Comparison of ENCODE assay signal across 7 mouse cellular contexts in genomic region chr1:135283287-135283825, GRCm38 (mm10). TPM values are rescaled to one million over a fixed set of nuclear protein-coding genes. Genes with fewer than 3 reads are reported as not detected.
A peak's percentile ranks its signal among the peaks of the same experiment; 100 is the strongest.
DNase-seq lines count a peak whose midpoint lies in the region; ATAC-seq and TF ChIP-seq lines count a peak whose summit lies in the region.

No protein-coding gene starts in this region.

- H3K9ac ChIP-seq in intestine, embryonic 15.5 days: peak overlapping the region; percentile 77
- H3K9ac ChIP-seq in lung, embryonic 16.5 days (ENCODE audit: low read length): peak overlapping the region; percentile 96

- peak in 1 of 2 experiments; percentile 10 for DNase-seq in spleen, adult 2 months (ENCODE audit: low read depth in 1 of 2, low spot score in 2 of 2)
- DNase-seq in spleen, postnatal 14 days (ENCODE audit: low spot score in 2 of 2): no peak
- DNase-seq in forelimb bud, embryonic 11.5 days (ENCODE audit: low read depth, low spot score): peak; percentile 8
- peak; percentile 54 to 71 for DNase-seq in right cerebral cortex, adult 2 months (ENCODE audit: low spot score in 2 of 2)

- ATAC-seq in intestine, embryonic 15.5 days: peak; percentile 69
- ATAC-seq in lung, embryonic 16.5 days (ENCODE audit: low read depth): peak; percentile 59

- peak overlapping the region; percentile 79 for H3K4me2 ChIP-seq in intestine, embryonic 15.5 days (replicated peaks)
- peak overlapping the region; percentile 88 for H3K4me2 ChIP-seq in lung, embryonic 16.5 days (ENCODE audit: low read depth, low read length)

- H3K9me3 ChIP-seq in intestine, embryonic 15.5 days: no peaks in the 10 kb centered on the region
- no peaks in the 10 kb centered on the region for H3K9me3 ChIP-seq in lung, embryonic 16.5 days (ENCODE audit: control insufficient read depth, low read length)

- no peak for TF ChIP-seq CTCF in spleen, adult 2 months (IDR thresholded peaks at IDR 0.05; ENCODE audit: extremely low read depth, insufficient read depth, insufficient read length, insufficient replicate concordance)
- 0 out of 2 replicates have a peak, but pooled peaks have one; percentile 8 for TF ChIP-seq CTCF in bone marrow macrophage, adult 2 months (IDR thresholded peaks at IDR 0.05; ENCODE audit: low read depth, low read length)

- under 1% methylated on average over 48 of the region's 48 CpGs for WGBS in spleen, adult 2 months
- WGBS in intestine, embryonic 15.5 days: under 1% methylated on average over 48 of the region's 48 CpGs
- 0% methylated on average over 41 of the region's 48 CpGs for WGBS in lung, embryonic 16.5 days

- H3K36me3 ChIP-seq in spleen, adult 2 months (ENCODE audit: control insufficient read depth, insufficient read depth, low read length): peaks cover 3% of the 10 kb centered on the region
- H3K36me3 ChIP-seq in intestine, embryonic 15.5 days: 0 out of 2 replicates have a peak, but pooled peaks cover 5% of the 10 kb centered on the region
- H3K36me3 ChIP-seq in lung, embryonic 16.5 days (ENCODE audit: control insufficient read depth, insufficient read depth, low read length): peaks cover 6% of the 10 kb centered on the region

- no peaks in the 10 kb centered on the region; the same call in 1 of the 2 replicates for H3K27me3 ChIP-seq in spleen, adult 2 months (ENCODE audit: control insufficient read depth, insufficient read depth, low read length)
- H3K27me3 ChIP-seq in intestine, embryonic 15.5 days (replicated peaks): no peaks in the 10 kb centered on the region
- no peaks in the 10 kb centered on the region for H3K27me3 ChIP-seq in lung, embryonic 16.5 days (ENCODE audit: control insufficient read depth, insufficient read depth, low read depth, low read length)

- peak overlapping the region; percentile 89 for H3K4me3 ChIP-seq in spleen, adult 2 months (ENCODE audit: extremely low read depth, insufficient read depth, insufficient read length)
- H3K4me3 ChIP-seq in bone marrow macrophage, adult 2 months (ENCODE audit: insufficient read depth, low read length): peak overlapping the region; percentile 99
- H3K4me3 ChIP-seq in intestine, embryonic 15.5 days (replicated peaks): peak overlapping the region; percentile 74
- H3K4me3 ChIP-seq in lung, embryonic 16.5 days (ENCODE audit: low read length): peak overlapping the region; percentile 89

- no peaks in the 10 kb centered on the region for H3K4me1 ChIP-seq in spleen, adult 2 months (ENCODE audit: control insufficient read depth, insufficient read depth, insufficient read length)
- peaks cover 8% of the 10 kb centered on the region for H3K4me1 ChIP-seq in bone marrow macrophage, adult 2 months (ENCODE audit: control insufficient read depth, insufficient read depth, low read length)
- H3K4me1 ChIP-seq in intestine, embryonic 15.5 days (replicated peaks): 0 out of 2 replicates have a peak, but pooled peaks cover 2% of the 10 kb centered on the region
- peaks cover 18% of the 10 kb centered on the region for H3K4me1 ChIP-seq in lung, embryonic 16.5 days (replicated peaks; ENCODE audit: control insufficient read depth, insufficient read depth, low read length)

- peak overlapping the region; percentile 75 for H3K27ac ChIP-seq in spleen, adult 2 months (ENCODE audit: insufficient read depth, low read length)
- H3K27ac ChIP-seq in bone marrow macrophage, adult 2 months (ENCODE audit: insufficient read depth, low read depth, low read length): peak overlapping the region; percentile 100
- H3K27ac ChIP-seq in intestine, embryonic 15.5 days: peak overlapping the region; percentile 88
- peak overlapping the region; percentile 94 for H3K27ac ChIP-seq in lung, embryonic 16.5 days (ENCODE audit: low read length)

- TF ChIP-seq POLR2A in spleen, adult 2 months (IDR thresholded peaks at IDR 0.05; ENCODE audit: low read depth, low read length): no peak
- TF ChIP-seq POLR2A in bone marrow macrophage, adult 2 months (IDR thresholded peaks at IDR 0.05; ENCODE audit: borderline replicate concordance, low read depth, low read length): no peak

RNA-seq across cellular contexts. Expression of gene Rnpep, which starts 0.5 kb away (rescaled TPM):
- polyA plus RNA-seq in spleen, adult 2 months (2012; rRNA removed): 17.8 and 18.8 TPM in 2 replicates
- polyA plus RNA-seq in bone marrow macrophage, adult 2 months (2012; ENCODE audit: insufficient read depth, insufficient read length, missing spikeins): 207 and 219 TPM in 2 replicates
- 155 and 158 TPM in 2 replicates for polyA plus RNA-seq in intestine, embryonic 15.5 days (2015; fragmentation: Nextera tagmentation; extraction: Ambion mirVana)
- polyA plus RNA-seq in lung, embryonic 16.5 days (2015; fragmentation: Nextera tagmentation; extraction: Ambion mirVana): 96.0 and 108 TPM in 2 replicates

RNA-seq across cellular contexts. Expression of gene Elf3, which starts 25.0 kb away (rescaled TPM):
- 0.15 and 0.18 TPM in 2 replicates for polyA plus RNA-seq in spleen, adult 2 months (2012; rRNA removed)
- polyA plus RNA-seq in bone marrow macrophage, adult 2 months (2012; ENCODE audit: insufficient read depth, insufficient read length, missing spikeins): not detected in 2 replicates
- polyA plus RNA-seq in intestine, embryonic 15.5 days (2015; fragmentation: Nextera tagmentation; extraction: Ambion mirVana): 209 and 213 TPM in 2 replicates
- polyA plus RNA-seq in lung, embryonic 16.5 days (2015; fragmentation: Nextera tagmentation; extraction: Ambion mirVana): 32.9 and 35.7 TPM in 2 replicates

RNA-seq across cellular contexts. Expression of gene Timm17a, which starts 30.2 kb away (rescaled TPM):
- 15.1 and 15.2 TPM in 2 replicates for polyA plus RNA-seq in spleen, adult 2 months (2012; rRNA removed)
- polyA plus RNA-seq in bone marrow macrophage, adult 2 months (2012; ENCODE audit: insufficient read depth, insufficient read length, missing spikeins): 40.7 and 43.0 TPM in 2 replicates
- polyA plus RNA-seq in intestine, embryonic 15.5 days (2015; fragmentation: Nextera tagmentation; extraction: Ambion mirVana): 246 and 278 TPM in 2 replicates
- polyA plus RNA-seq in lung, embryonic 16.5 days (2015; fragmentation: Nextera tagmentation; extraction: Ambion mirVana): 185 and 187 TPM in 2 replicates

RNA-seq across cellular contexts. Expression of gene Lmod1, which starts 41.3 kb away (rescaled TPM):
- polyA plus RNA-seq in spleen, adult 2 months (2012; rRNA removed): 2.2 and 2.5 TPM in 2 replicates
- polyA plus RNA-seq in bone marrow macrophage, adult 2 months (2012; ENCODE audit: insufficient read depth, insufficient read length, missing spikeins): 0.13 and 0.20 TPM in 2 replicates
- polyA plus RNA-seq in intestine, embryonic 15.5 days (2015; fragmentation: Nextera tagmentation; extraction: Ambion mirVana): 11.1 and 11.2 TPM in 2 replicates
- polyA plus RNA-seq in lung, embryonic 16.5 days (2015; fragmentation: Nextera tagmentation; extraction: Ambion mirVana): 3.9 and 4.1 TPM in 2 replicates

Comparison
In these comparisons a context has a peak if more than half of its experiments do, and no peak if none do; other contexts are left out.
1. DNase-seq: peak in forelimb bud, embryonic 11.5 days (single experiment) and right cerebral cortex, adult 2 months (2 of 2); none in spleen, postnatal 14 days (0 of 2).
2. RNA of gene Elf3, which starts 25.0 kb away (polyA plus RNA-seq): 209 to 213 TPM in intestine, embryonic 15.5 days and 32.9 to 35.7 TPM in lung, embryonic 16.5 days; 0.15 to 0.18 TPM in spleen, adult 2 months and not detected in bone marrow macrophage, adult 2 months; every median in the first group is over 10 times any median in the second.
3. Peak in every context shown above with its lines, with median percentiles within 50 percentile points of each other: H3K27ac ChIP-seq and H3K4me3 ChIP-seq.